Mouse (Mus musculus) forebrain, embryonic 15.5 days (tissue): ENCODE measurements around the gene Flii. TPM values are rescaled to one million over a fixed set of nuclear protein-coding genes. Genes with fewer than 3 reads are reported as not detected.

Experiments used
- ATAC-seq: fragments of 200-750 bp; cut with Nextera tagmentation; replicated peaks from 2 replicates; pipeline ENCODE4 v1.8.0; 2017; ENCODE audit warnings: mild to moderate bottlenecking, moderate TSS enrichment, moderate library complexity
- H3K27ac ChIP-seq: fragments of 300-500 bp; sonication (generic); replicated peaks from 2 replicates; pipeline ENCODE4 v1.5.1; 2015; ENCODE audit warnings: mild to moderate bottlenecking, inconsistent platforms
- H3K27me3 ChIP-seq: fragments of 300-500 bp; sonication (generic); 2 replicates; pipeline ENCODE4 v1.6.1; 2015; ENCODE audit warnings: inconsistent platforms
- H3K36me3 ChIP-seq: fragments of 300-500 bp; sonication (generic); 2 replicates; pipeline ENCODE4 v1.6.1; 2015; ENCODE audit warnings: mild to moderate bottlenecking, inconsistent platforms
- H3K4me1 ChIP-seq: fragments of 300-500 bp; sonication (generic); 2 replicates; pipeline ENCODE4 v1.6.1; 2015; ENCODE audit warnings: inconsistent platforms
- H3K4me2 ChIP-seq: fragments of 300-500 bp; sonication (generic); replicated peaks from 2 replicates; pipeline ENCODE4 v1.6.1; 2015; ENCODE audit warnings: mild to moderate bottlenecking, inconsistent platforms
- H3K4me3 ChIP-seq: fragments of 300-500 bp; sonication (generic); 2 replicates; pipeline ENCODE4 v1.5.1; 2015; ENCODE audit warnings: mild to moderate bottlenecking, inconsistent platforms
- H3K9ac ChIP-seq: fragments of 300-500 bp; sonication (generic); replicated peaks from 2 replicates; pipeline ENCODE4 v1.6.1; 2015; ENCODE audit warnings: mild to moderate bottlenecking, inconsistent platforms
- H3K9me3 ChIP-seq: fragments of 300-500 bp; sonication (generic); 2 replicates; pipeline ENCODE4 v1.6.1; 2016; ENCODE audit warnings: inconsistent platforms
- WGBS: fragments of 180-500 bp; shearing (Covaris S2); methylation state at CpG from one replicate; pipeline ENCODE4 v1.1.7; 2015; ENCODE audit warnings: mixed read lengths; 5-methylcytosine and 5-hydroxymethylcytosine counted together
- microRNA-seq: library from miRNA; unstranded; fragments of <30 nt; microRNA quantifications from one replicate; pipeline ENCODE4, GENCODE M21; 2016
- polyA plus RNA-seq: library from polyadenylated mRNA; unstranded; fragments of >200 nt; fragmentation: Nextera tagmentation; extraction: Ambion mirVana; gene quantifications from 2 replicates; pipeline ENCODE4 v1.2.1, GENCODE M21; 2015

Gene Flii
- polyA plus RNA-seq, 1 experiment from 2014 or later, result 73.0 TPM

DNA sequence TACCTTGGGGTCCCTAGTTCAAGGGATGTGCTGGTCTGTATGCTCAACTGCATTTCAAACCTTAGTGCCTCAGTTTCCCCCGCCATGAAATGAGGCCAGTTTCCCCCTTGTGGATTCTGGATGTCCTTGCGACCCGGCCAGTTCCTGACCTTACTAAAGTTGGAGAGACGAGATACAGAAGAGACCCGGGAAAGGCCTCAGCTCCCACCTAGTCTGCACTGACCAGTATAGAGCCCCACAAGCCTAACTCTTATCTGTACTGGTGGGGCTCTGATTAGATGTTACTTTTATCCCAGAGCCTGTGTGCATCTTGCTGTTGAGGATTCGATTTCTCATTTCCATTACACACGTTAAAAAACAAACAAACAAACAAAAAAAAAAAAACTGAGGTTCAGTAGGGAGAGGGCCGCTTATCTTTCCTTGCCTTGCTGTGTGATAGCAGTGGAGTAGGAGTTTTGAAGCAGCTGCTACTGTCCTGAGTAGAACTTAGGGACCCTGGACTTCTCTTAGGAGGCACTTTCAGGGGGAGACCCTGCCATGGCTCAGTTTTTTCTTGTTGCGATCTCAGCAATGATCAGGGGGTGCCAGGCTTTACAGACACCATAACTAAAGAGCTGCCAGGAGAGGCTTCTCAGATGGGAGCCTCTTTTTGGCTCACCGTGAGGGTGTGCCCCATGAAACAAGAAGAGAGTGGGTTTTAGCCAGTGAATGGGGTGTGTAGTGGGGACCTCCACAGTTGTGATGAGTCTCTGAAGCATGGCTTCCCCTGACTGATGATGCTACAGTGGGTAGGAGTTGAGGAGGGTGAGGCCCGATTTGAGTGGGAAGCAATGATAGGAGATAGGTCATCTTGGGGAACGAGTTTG is 26.5 kb downstream of the Flii start:
- Histone ChIP-seq H3K9ac (peak overlapping the region; percentile 87), H3K9me3 (no peaks in the 10 kb centered on the region), H3K36me3 (peaks cover 10% of the 10 kb centered on the region), H3K27ac (peak overlapping the region; percentile 91), H3K4me1 (peaks cover 42% of the 10 kb centered on the region), H3K4me3 (peak overlapping the region; percentile 85), H3K4me2 (peak overlapping the region; percentile 67), H3K27me3 (no peaks in the 10 kb centered on the region)
- no peak for ATAC-seq
- 19% methylated on average over 12 of the region's 12 CpGs for WGBS

DNA sequence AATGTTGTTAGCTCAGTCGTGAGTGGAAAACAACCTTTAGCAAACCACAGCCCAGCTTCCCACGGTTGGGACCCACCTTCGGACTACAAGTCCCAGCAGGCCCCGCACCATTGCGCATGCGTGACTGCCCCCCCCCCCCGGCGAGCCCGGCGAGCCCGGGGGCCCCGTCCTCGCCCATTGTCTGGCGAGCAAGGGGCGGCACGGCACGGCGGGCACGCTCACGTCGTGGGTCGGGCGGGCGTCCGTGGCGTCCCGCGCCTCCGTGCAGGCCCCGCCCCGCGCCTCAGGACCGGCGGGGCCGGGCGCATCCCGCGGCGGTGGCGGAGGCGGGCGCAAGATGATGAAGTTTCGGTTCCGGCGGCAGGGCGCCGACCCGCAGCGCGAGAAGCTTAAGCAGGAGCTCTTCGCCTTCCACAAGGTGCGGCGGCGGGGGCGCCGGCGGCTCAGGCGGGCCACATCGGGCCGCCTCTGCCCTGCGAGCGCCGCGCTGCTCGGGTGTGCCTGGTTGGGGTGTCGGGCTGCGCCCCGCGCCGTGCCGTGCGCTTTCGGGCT is 27.5 kb downstream of the Flii start, which contains the start of gene Llgl1:
Llgl1 (plus strand) TSS at position 200 of the 552 bp plus-strand sequence.
- peak within 1 kb of the TSS; percentile 67 for H3K4me2 ChIP-seq
- peaks cover 5% of the 10 kb centered on the region for H3K36me3 ChIP-seq
- H3K4me3 ChIP-seq, result peak within 1 kb of the TSS; percentile 85
- ATAC-seq, result peak; percentile 89
- WGBS, result under 1% methylated on average over 62 of the region's 73 CpGs
- peak within 1 kb of the TSS; percentile 91 for H3K27ac ChIP-seq
- H3K9me3 ChIP-seq, result no peaks in the 10 kb centered on the region
- no peaks in the 10 kb centered on the region for H3K27me3 ChIP-seq
- peak within 1 kb of the TSS; percentile 87 for H3K9ac ChIP-seq
- H3K4me1 ChIP-seq, result peaks cover 42% of the 10 kb centered on the region

DNA sequence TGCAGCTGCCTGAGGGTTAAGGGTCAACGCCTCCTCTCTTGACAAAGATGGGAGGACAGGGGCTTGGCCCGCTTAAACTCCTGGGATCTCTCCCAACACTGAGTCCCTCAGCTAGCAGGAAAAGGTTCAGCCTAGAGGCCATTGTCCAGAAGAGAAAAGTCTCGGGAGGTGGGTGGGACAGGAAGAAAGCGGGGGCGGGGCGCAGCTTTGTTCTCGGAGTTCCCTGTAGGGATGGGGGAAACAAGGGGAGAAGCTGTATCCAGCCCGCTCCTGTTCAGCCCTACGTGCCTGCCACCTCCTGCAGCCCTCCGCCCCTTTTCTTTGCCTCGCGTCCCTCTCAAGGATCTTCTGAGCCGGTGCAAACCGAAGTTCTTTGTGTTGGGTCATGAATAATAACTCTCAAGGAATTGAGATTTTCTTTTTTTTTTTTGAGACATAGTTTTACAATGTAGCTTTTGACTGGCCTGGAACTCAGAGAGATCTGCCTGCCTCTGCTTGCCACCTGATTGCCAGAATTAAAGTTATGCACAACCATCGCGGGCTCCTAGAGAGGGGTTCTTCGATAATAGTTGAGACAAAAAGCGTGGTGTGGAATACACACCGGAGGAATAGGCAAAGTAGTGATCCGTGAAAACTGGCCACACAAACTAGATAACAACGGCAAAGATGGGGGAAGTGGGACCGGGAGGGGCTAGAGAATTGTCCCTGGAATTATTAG is 28.1 kb downstream of the Flii start:
- peak; percentile 47 for ATAC-seq
- Histone ChIP-seq H3K27me3 (no peaks in the 10 kb centered on the region), H3K4me1 (peaks cover 42% of the 10 kb centered on the region), H3K27ac (peak overlapping the region; percentile 91), H3K9ac (peak overlapping the region; percentile 41), H3K36me3 (no peaks in the 10 kb centered on the region), H3K9me3 (no peaks in the 10 kb centered on the region), H3K4me3 (peak overlapping the region; percentile 85), H3K4me2 (peak overlapping the region; percentile 67)
- WGBS, result 1% methylated on average over 22 of the region's 22 CpGs

DNA sequence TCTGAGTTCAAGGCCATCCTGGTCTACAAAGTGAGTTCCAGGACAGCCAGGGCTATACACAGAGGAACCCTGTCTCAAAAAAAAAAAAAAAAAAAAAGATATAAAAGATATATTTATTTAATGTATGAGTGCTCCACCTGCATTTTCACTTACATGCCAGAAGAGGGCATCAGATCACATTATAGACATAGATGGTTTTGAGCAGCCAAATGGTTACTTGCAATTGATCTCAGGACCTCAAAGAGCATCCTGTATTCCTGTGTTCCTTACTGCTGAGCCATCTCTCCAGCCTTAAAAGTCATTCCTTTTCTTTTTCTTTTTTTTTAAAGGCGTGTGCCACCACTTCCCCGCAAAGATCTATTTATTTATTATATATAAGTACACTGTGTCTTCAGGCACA is 29.5 kb downstream of the Flii start:
- Histone ChIP-seq H3K4me1 (peaks cover 32% of the 10 kb centered on the region), H3K27ac (peak overlapping the region; percentile 91; the same call in 1 of the 2 replicates), H3K9me3 (no peaks in the 10 kb centered on the region), H3K27me3 (no peaks in the 10 kb centered on the region), H3K36me3 (no peaks in the 10 kb centered on the region), H3K9ac (no peak overlapping the region), H3K4me3 (no peak overlapping the region), H3K4me2 (no peak overlapping the region)
- ATAC-seq, result no peak
- WGBS, result 61% methylated on average over 2 of the region's 2 CpGs

- no peak overlapping the region for H3K4me2 ChIP-seq
- H3K36me3 ChIP-seq, result no peaks in the 10 kb centered on the region
- H3K9ac ChIP-seq, result no peak overlapping the region
- H3K4me1 ChIP-seq, result peaks cover 18% of the 10 kb centered on the region
- no peak for ATAC-seq
- H3K4me3 ChIP-seq, result no peak overlapping the region
- no peaks in the 10 kb centered on the region for H3K27me3 ChIP-seq
- no peak overlapping the region for H3K27ac ChIP-seq
- 69% methylated on average over 1 of the region's 1 CpGs for WGBS
- H3K9me3 ChIP-seq, result no peaks in the 10 kb centered on the region
Measured at GRCm38 (mm10) chr11:60696165-60696564, 30.9 kb downstream of the Flii start.

Small RNA genes lying within 50 kb of the gene (microRNA-seq; reads per million reads assigned to microRNA genes)
- gene Mir5100, result not detected

Other genes starting within 250 kb of the Flii start
- gene Alkbh5, start 190.9 kb downstream of the Flii start, polyA plus RNA-seq, result 27.5 and 27.9 TPM in 2 replicates
- gene Llgl1, start 27.5 kb downstream of the Flii start, polyA plus RNA-seq, result 81.5 and 81.8 TPM in 2 replicates
- 21.8 and 25.2 TPM in 2 replicates for gene Mief2, start 1.1 kb upstream of the Flii start, polyA plus RNA-seq
- 10.0 and 11.5 TPM in 2 replicates for gene Top3a, start 50.1 kb upstream of the Flii start, polyA plus RNA-seq
- 6.5 and 6.7 TPM in 2 replicates for gene Smcr8, start 50.3 kb upstream of the Flii start, polyA plus RNA-seq
- gene Shmt1, start 84.5 kb upstream of the Flii start, polyA plus RNA-seq, result 19.2 and 19.8 TPM in 2 replicates
- gene Dhrs7b, start 103.4 kb upstream of the Flii start, polyA plus RNA-seq, result 31.0 and 32.3 TPM in 2 replicates
- 54.6 and 60.8 TPM in 2 replicates for gene Tmem11, start 152.0 kb upstream of the Flii start, polyA plus RNA-seq
- 34.5 and 38.0 TPM in 2 replicates for gene Natd1, start 187.5 kb upstream of the Flii start, polyA plus RNA-seq
- 31.6 and 32.0 TPM in 2 replicates for gene Map2k3, start 204.8 kb upstream of the Flii start, polyA plus RNA-seq